Mouse (Mus musculus) intestine, postnatal 0 days (tissue): ENCODE data around the gene Atg101. TPM values are rescaled to one million over a fixed set of nuclear protein-coding genes. Genes with fewer than 3 reads are reported as not detected.

Experiments
- ATAC-seq: fragments of 200-750 bp; cut with Nextera tagmentation; 2 replicates; pipeline ENCODE4 v1.8.0; 2017; ENCODE audit warnings: mild to moderate bottlenecking, moderate TSS enrichment, moderate library complexity
- H3K27ac ChIP-seq: fragments of 300-500 bp; sonication (generic); 2 replicates; pipeline ENCODE4 v1.5.1; 2014; ENCODE audit warnings: mild to moderate bottlenecking, low read depth, low read length, moderate library complexity
- H3K27me3 ChIP-seq: fragments of 300-500 bp; sonication (generic); replicated peaks from 2 replicates; pipeline ENCODE4 v1.6.1; 2014; ENCODE audit warnings: low read length, mixed read lengths; ENCODE audit not compliant: control insufficient read depth, insufficient read depth
- H3K36me3 ChIP-seq: fragments of 300-500 bp; sonication (generic); 2 replicates; pipeline ENCODE4 v1.6.1; 2014; ENCODE audit warnings: mild to moderate bottlenecking, moderate library complexity; ENCODE audit not compliant: control insufficient read depth, insufficient read depth
- H3K4me1 ChIP-seq: fragments of 300-500 bp; sonication (generic); replicated peaks from 2 replicates; pipeline ENCODE4 v1.6.1; 2014; ENCODE audit warnings: antibody characterized with exemption, low read length, mixed read lengths; ENCODE audit not compliant: control insufficient read depth, insufficient read depth
- H3K4me2 ChIP-seq: fragments of 300-500 bp; sonication (generic); replicated peaks from 2 replicates; pipeline ENCODE4 v1.6.1; 2014; ENCODE audit warnings: low read depth, mild to moderate bottlenecking, moderate library complexity
- H3K4me3 ChIP-seq: fragments of 300-500 bp; sonication (generic); 2 replicates; pipeline ENCODE4 v1.5.1; 2014; ENCODE audit warnings: low read depth, low read length
- H3K9ac ChIP-seq: fragments of 300-500 bp; sonication (generic); 2 replicates; pipeline ENCODE4 v1.6.1; 2014; ENCODE audit warnings: mild to moderate bottlenecking, low read depth, low read length
- H3K9me3 ChIP-seq: fragments of 300-500 bp; sonication (generic); 2 replicates; pipeline ENCODE4 v1.6.1; 2016; ENCODE audit warnings: mixed run types; ENCODE audit not compliant: control insufficient read depth
- CTCF ChIP-seq: sonication (generic); IDR thresholded peaks from 2 replicates; pipeline ENCODE4 v1.5.1; 2016; ENCODE audit warnings: low read depth, mild to moderate bottlenecking, control low read depth, antibody characterized with exemption, moderate library complexity
- WGBS: fragments of 180-500 bp; shearing (Covaris S2); extraction: QIAGEN DNeasy Blood & Tissue Kit; methylation state at CpG from one replicate; pipeline ENCODE4 v1.1.7; 2014; 5-methylcytosine and 5-hydroxymethylcytosine counted together
- polyA plus RNA-seq: library from polyadenylated mRNA; unstranded; fragments of >200 nt; fragmentation: Nextera tagmentation; extraction: Ambion mirVana; gene quantifications from 2 replicates; pipeline ENCODE4 v1.2.1, GENCODE M21; 2015

The Atg101 gene
- polyA plus RNA-seq, 1 experiment from 2014 or later = 50.9 TPM

GRCm38 (mm10) chr15:101259922-101260321 is 24.1 kb upstream of the Atg101 start:
- Histone ChIP-seq H3K9me3 (no peaks in the 10 kb centered on the region), H3K27me3 (no peaks in the 10 kb centered on the region), H3K4me3 (no peak overlapping the region), H3K36me3 (no peaks in the 10 kb centered on the region), H3K4me1 (no peaks in the 10 kb centered on the region; the same call in 1 of the 2 replicates), H3K4me2 (no peak overlapping the region), H3K27ac (0 out of 2 replicates have a peak overlapping the region, but pooled peaks have one; percentile 24), H3K9ac (no peak overlapping the region)
- no peak for ATAC-seq
- 80% methylated on average over 3 of the region's 3 CpGs for WGBS
- TF ChIP-seq CTCF = no peak

GRCm38 (mm10) chr15:101260387-101260786 is 23.7 kb upstream of the Atg101 start:
- Histone ChIP-seq H3K4me3 (no peak overlapping the region), H3K4me1 (no peaks in the 10 kb centered on the region; the same call in 1 of the 2 replicates), H3K27ac (peak overlapping the region; percentile 24; the same call in 1 of the 2 replicates), H3K9me3 (no peaks in the 10 kb centered on the region), H3K4me2 (no peak overlapping the region), H3K9ac (no peak overlapping the region), H3K36me3 (no peaks in the 10 kb centered on the region), H3K27me3 (no peaks in the 10 kb centered on the region)
- 51% methylated on average over 10 of the region's 10 CpGs for WGBS
- no peak for TF ChIP-seq CTCF
- ATAC-seq = no peak

GRCm38 (mm10) chr15:101260874-101261622 is 23.0 kb upstream of the Atg101 start:
- WGBS = 45% methylated on average over 13 of the region's 13 CpGs
- no peak overlapping the region for H3K9ac ChIP-seq

DNA sequence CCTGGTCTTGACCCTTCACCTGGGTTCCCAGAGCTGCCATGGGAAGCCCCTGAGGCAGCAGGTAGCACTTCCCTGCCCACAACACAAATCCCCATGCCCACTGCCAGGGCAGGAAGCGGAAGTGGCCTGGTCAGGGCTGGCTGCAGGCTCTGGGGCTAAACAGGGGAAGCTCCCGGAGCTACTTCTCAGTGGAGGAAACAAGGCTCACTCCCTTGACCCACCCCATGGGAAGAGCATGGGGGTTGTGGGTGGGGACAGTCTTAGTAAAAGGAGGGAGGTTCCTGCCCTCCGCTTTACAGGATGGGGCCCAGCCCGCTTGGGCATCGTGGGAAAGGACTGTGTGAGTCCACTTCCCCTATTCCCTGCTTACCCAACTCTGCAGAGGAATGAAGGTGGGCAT is 21.6 kb upstream of the Atg101 start:
- TF ChIP-seq CTCF = no peak
- 57% methylated on average over 5 of the region's 5 CpGs for WGBS
- Histone ChIP-seq H3K4me1 (no peaks in the 10 kb centered on the region; the same call in 1 of the 2 replicates), H3K4me2 (no peak overlapping the region), H3K27me3 (0 out of 2 replicates have a peak, but pooled peaks cover 3% of the 10 kb centered on the region), H3K36me3 (no peaks in the 10 kb centered on the region), H3K4me3 (no peak overlapping the region), H3K9ac (no peak overlapping the region), H3K9me3 (no peaks in the 10 kb centered on the region), H3K27ac (no peak overlapping the region)
- ATAC-seq = no peak

More at GRCm38 (mm10) chr15:101260874-101261622, 23.0 kb upstream of the Atg101 start:
- Histone ChIP-seq H3K4me2 (no peak overlapping the region; the same call in 1 of the 2 replicates), H3K27me3 (no peaks in the 10 kb centered on the region), H3K36me3 (no peaks in the 10 kb centered on the region), H3K9me3 (no peaks in the 10 kb centered on the region), H3K27ac (peak overlapping the region; percentile 24), H3K4me3 (no peak overlapping the region), H3K4me1 (no peaks in the 10 kb centered on the region; the same call in 1 of the 2 replicates)
- ATAC-seq = no peak
- no peak for TF ChIP-seq CTCF

DNA sequence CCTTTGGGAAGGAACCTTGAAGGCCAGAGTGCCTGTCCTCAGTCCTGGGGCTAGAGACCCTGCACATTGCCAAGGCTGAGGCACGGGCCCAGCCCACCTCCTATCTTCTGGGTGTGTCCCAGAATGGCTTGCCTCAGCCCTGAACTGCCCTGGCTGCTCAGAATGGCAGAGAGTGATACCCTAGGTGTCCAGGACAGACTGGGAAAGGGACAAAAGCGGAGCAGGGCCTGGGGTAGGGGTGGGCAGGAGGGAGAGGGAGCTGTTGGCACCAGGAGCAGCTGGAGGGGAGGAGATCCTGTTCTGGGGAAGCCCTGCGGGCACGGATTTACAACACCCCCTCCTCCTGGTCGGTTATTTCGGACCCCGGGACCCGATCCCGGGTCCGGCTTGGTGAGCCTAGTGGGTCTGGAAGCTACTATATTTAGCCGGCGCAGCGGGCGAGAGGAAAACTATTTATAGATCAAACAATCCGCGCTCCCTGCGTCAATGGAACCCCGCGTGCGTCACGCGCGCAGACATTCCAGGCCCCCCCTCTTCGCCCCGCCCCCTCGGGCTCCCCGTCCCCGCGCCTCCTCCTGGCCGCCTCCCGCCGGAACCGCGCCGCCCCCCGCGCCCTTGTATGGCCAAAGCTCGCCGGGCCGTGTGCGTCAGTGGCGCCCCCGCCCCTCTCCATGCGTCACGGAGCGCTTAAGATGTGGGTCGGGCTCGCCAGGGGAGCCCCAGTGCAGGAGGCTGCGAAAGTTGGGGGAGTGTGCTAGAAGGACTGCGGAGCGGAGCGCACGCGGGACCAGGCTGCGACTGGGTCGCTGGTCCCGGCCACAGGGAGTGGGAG is 17.7 kb upstream of the Atg101 start:
- H3K4me2 ChIP-seq = peak overlapping the region; percentile 89
- H3K4me3 ChIP-seq = peak overlapping the region; percentile 57
- peak overlapping the region; percentile 35 for H3K9ac ChIP-seq
- peak; percentile 79 for ATAC-seq
- 3% methylated on average over 55 of the region's 57 CpGs for WGBS
- no peaks in the 10 kb centered on the region for H3K4me1 ChIP-seq
- TF ChIP-seq CTCF = peak; percentile 49
- H3K27me3 ChIP-seq = 0 out of 2 replicates have a peak, but pooled peaks cover 9% of the 10 kb centered on the region
- H3K27ac ChIP-seq = peak overlapping the region; percentile 10; the same call in 1 of the 2 replicates
- H3K36me3 ChIP-seq = 0 out of 2 replicates have a peak, but pooled peaks cover 4% of the 10 kb centered on the region
- no peaks in the 10 kb centered on the region for H3K9me3 ChIP-seq
